Mouse (Mus musculus) MEL (cell line): ENCODE data around the gene Usp3. TPM values are rescaled to one million over a fixed set of nuclear protein-coding genes. Genes with fewer than 3 reads are reported as not detected.

Source experiments
- DNase-seq: peaks from one replicate; pipeline ENCODE4 v3.0.0; 2011; ENCODE audit warnings: low read depth, low spot score
- H3K27ac ChIP-seq: 2 replicates; pipeline ENCODE4 v1.5.1; 2012; ENCODE audit warnings: low read depth, mild to moderate bottlenecking, control low read depth, low read length, moderate library complexity; ENCODE audit not compliant: control insufficient read depth
- H3K27me3 ChIP-seq, 2 experiments: fragments of 150-350 bp in 1 of 2; sonication (generic) in 1 of 2; 2 replicates each; pipeline ENCODE4 v1.6.1; 2012; ENCODE audit warnings: low read length in 2 of 2, mild to moderate bottlenecking in 2 of 2, improper control_type of control experiment in 1 of 2, moderate library complexity in 1 of 2; ENCODE audit not compliant: insufficient read depth in 2 of 2, control insufficient read depth in 1 of 2
- H3K36me3 ChIP-seq, 2 experiments: 2 replicates each; pipeline ENCODE4 v1.6.1; 2012 to 2014; ENCODE audit warnings: low read length in 2 of 2, improper control_type of control experiment in 1 of 2, inconsistent platforms in 1 of 2, mild to moderate bottlenecking in 1 of 2; ENCODE audit not compliant: insufficient read depth in 2 of 2, control insufficient read depth in 1 of 2
- H3K4me1 ChIP-seq, 2 experiments: fragments of 150-350 bp in 1 of 2; sonication (generic) in 1 of 2; 2 replicates each; pipeline ENCODE4 v1.6.1; 2012; ENCODE audit warnings: low read length in 2 of 2, improper control_type of control experiment in 1 of 2, mild to moderate bottlenecking in 1 of 2; ENCODE audit not compliant: insufficient read depth in 2 of 2, control insufficient read depth in 1 of 2
- H3K4me3 ChIP-seq, 2 experiments: fragments of 150-350 bp in 1 of 2; sonication (generic) in 1 of 2; 2 replicates each; pipeline ENCODE4 v1.5.1; 2012; ENCODE audit warnings: low read depth in 2 of 2, low read length in 2 of 2, mild to moderate bottlenecking in 2 of 2, moderate library complexity in 2 of 2, control low read depth in 1 of 2, improper control_type of control experiment in 1 of 2; ENCODE audit not compliant: control insufficient read depth in 1 of 2, insufficient read depth in 1 of 2
- H3K79me2 ChIP-seq: 2 replicates; pipeline ENCODE4 v1.6.1; 2012; ENCODE audit warnings: mild to moderate bottlenecking, low read length, moderate library complexity; ENCODE audit not compliant: control insufficient read depth, poor library complexity, insufficient read depth
- H3K9ac ChIP-seq: 2 replicates; pipeline ENCODE4 v1.6.1; 2012; ENCODE audit warnings: low read depth, mild to moderate bottlenecking, control low read depth, low read length, moderate library complexity; ENCODE audit not compliant: control insufficient read depth, poor library complexity, severe bottlenecking
- H3K9me3 ChIP-seq: fragments of 150-350 bp; sonication (generic); replicated peaks from 2 replicates; pipeline ENCODE4 v1.6.1; 2012; ENCODE audit warnings: mild to moderate bottlenecking, low read length, improper control_type of control experiment, moderate library complexity; ENCODE audit not compliant: insufficient read depth
- BHLHE40 ChIP-seq: IDR thresholded peaks from 2 replicates; pipeline ENCODE4 v1.6.1; 2012; ENCODE audit warnings: low read depth, mild to moderate bottlenecking, inconsistent platforms, low read length, improper control_type of control experiment, borderline replicate concordance
- CHD1 ChIP-seq: IDR thresholded peaks from 2 replicates; pipeline ENCODE4 v1.6.1; 2012; ENCODE audit warnings: low read depth, mild to moderate bottlenecking, inconsistent platforms, low read length, improper control_type of control experiment
- CHD2 ChIP-seq: IDR thresholded peaks from 2 replicates; pipeline ENCODE4 v1.6.1; 2011; ENCODE audit warnings: low read length, improper control_type of control experiment
- ELF1 ChIP-seq: IDR thresholded peaks from 2 replicates; pipeline ENCODE4 v1.6.1; 2014; ENCODE audit warnings: low read depth, mild to moderate bottlenecking, inconsistent platforms, low read length, improper control_type of control experiment, moderate library complexity
- EP300 ChIP-seq, 2 experiments: IDR thresholded peaks; 2 replicates each; pipeline ENCODE4 v1.6.1; 2011; ENCODE audit warnings: improper control_type of control experiment in 2 of 2, low read length in 2 of 2, low read depth in 1 of 2, mild to moderate bottlenecking in 1 of 2
- HCFC1 ChIP-seq: IDR thresholded peaks from 2 replicates; pipeline ENCODE4 v1.6.1; 2012; ENCODE audit warnings: low read depth, mild to moderate bottlenecking, inconsistent platforms, low read length, improper control_type of control experiment, moderate library complexity
- MAFK ChIP-seq: IDR thresholded peaks from 2 replicates; pipeline ENCODE4 v1.6.1; 2011; ENCODE audit warnings: low read depth, mild to moderate bottlenecking, low read length, improper control_type of control experiment, borderline replicate concordance
- MEF2A ChIP-seq: IDR thresholded peaks from 2 replicates; pipeline ENCODE4 v1.6.1; 2014; ENCODE audit warnings: low read depth, mild to moderate bottlenecking, inconsistent platforms, low read length, improper control_type of control experiment; ENCODE audit not compliant: poor library complexity, insufficient replicate concordance, severe bottlenecking; ENCODE audit errors: extremely low read depth
- MYB ChIP-seq: IDR thresholded peaks from 2 replicates; pipeline ENCODE4 v1.6.1; 2011; ENCODE audit warnings: mild to moderate bottlenecking, low read depth, low read length, improper control_type of control experiment
- NRF1 ChIP-seq: IDR thresholded peaks from 2 replicates; pipeline ENCODE4 v1.6.1; 2014; ENCODE audit warnings: low read depth, mild to moderate bottlenecking, inconsistent platforms, low read length, improper control_type of control experiment, moderate library complexity; ENCODE audit not compliant: poor library complexity, insufficient read depth, severe bottlenecking
- POLR2AphosphoS2 ChIP-seq: IDR thresholded peaks from 2 replicates; pipeline ENCODE4 v1.6.1; 2011; ENCODE audit warnings: low read length, improper control_type of control experiment
- SIN3A ChIP-seq: IDR thresholded peaks from 2 replicates; pipeline ENCODE4 v1.6.1; 2012; ENCODE audit warnings: low read length, improper control_type of control experiment, inconsistent platforms
- UBTF ChIP-seq: IDR thresholded peaks from 2 replicates; pipeline ENCODE4 v1.6.1; 2012; ENCODE audit warnings: low read depth, mild to moderate bottlenecking, inconsistent platforms, low read length, improper control_type of control experiment, moderate library complexity, borderline replicate concordance; ENCODE audit not compliant: insufficient read depth
- ZKSCAN1 ChIP-seq: IDR thresholded peaks from 2 replicates; pipeline ENCODE4 v1.6.1; 2012; ENCODE audit warnings: low read depth, mild to moderate bottlenecking, inconsistent platforms, low read length, improper control_type of control experiment, moderate library complexity
- ZMIZ1 ChIP-seq: IDR thresholded peaks from 2 replicates; pipeline ENCODE4 v1.6.1; 2012; ENCODE audit warnings: low read depth, mild to moderate bottlenecking, inconsistent platforms, low read length, improper control_type of control experiment, moderate library complexity
- ZNF384 ChIP-seq: IDR thresholded peaks from 2 replicates; pipeline ENCODE4 v1.6.1; 2012; ENCODE audit warnings: low read depth, mild to moderate bottlenecking, inconsistent platforms, low read length, improper control_type of control experiment
- polyA plus RNA-seq, 2 experiments: library from polyadenylated mRNA; stranded (reverse) in 1 of 2; unstranded in 1 of 2; fragments of >175 nt in 1 of 2; fragments of >200 nt in 1 of 2; gene quantifications; 2 replicates each; pipeline versions ENCODE4 v1.2.1 to v1.2.4; 2012; ENCODE audit warnings: low replicate concordance in 2 of 2, low read depth in 1 of 2; ENCODE audit not compliant: insufficient read length in 2 of 2, insufficient read depth in 1 of 2, missing spikeins in 1 of 2
- total RNA-seq: library from RNA; depleted of rRNA; stranded (reverse); fragments of 300-350 nt; gene quantifications from 2 replicates; pipeline ENCODE4 v1.2.3, GENCODE M21; 2012

The Usp3 gene
- total and polyA plus RNA-seq, 3 experiments: 9.8 to 534 (median 22.0) TPM

- H3K27ac ChIP-seq: no peak overlapping the region; the same call in 1 of the 2 replicates
These were observed 7.6 kb upstream of the Usp3 start for GRCm38 (mm10) chr9:66600551-66600950.

GRCm38 (mm10) chr9:66599577-66599976 lies 6.6 kb upstream of the Usp3 start:
- TF ChIP-seq POLR2AphosphoS2: no peak
- TF ChIP-seq MYB: no peak
- TF ChIP-seq ZNF384: peak; percentile 70
- TF ChIP-seq ZKSCAN1: no peak
- TF ChIP-seq CHD1: no peak
- 0 out of 2 replicates have a peak, but pooled peaks have one; percentile 36 for TF ChIP-seq ELF1
- TF ChIP-seq EP300 (IDR thresholded peaks at IDR 0.05; ENCODE audit: low read depth in 1 of 2, low read length in 2 of 2): peak; percentile 49 to 68; a peak in 3 of 4 replicates
- TF ChIP-seq SIN3A: peak; percentile 70
- no peak for TF ChIP-seq ZMIZ1
- no peak for TF ChIP-seq UBTF
- TF ChIP-seq NRF1: no peak
- TF ChIP-seq HCFC1: no peak
- 0 out of 2 replicates have a peak, but pooled peaks have one; percentile 17 for TF ChIP-seq BHLHE40
- no peak for TF ChIP-seq MAFK
- TF ChIP-seq CHD2: peak; percentile 71
- H3K79me2 ChIP-seq: no peaks in the 10 kb centered on the region
- DNase-seq: peak; percentile 89
- no peaks in the 10 kb centered on the region; a peak in 1 of 4 replicates for H3K27me3 ChIP-seq
- H3K9ac ChIP-seq: peak overlapping the region; percentile 15; the same call in 1 of the 2 replicates
- peaks cover 14 to 36% of the 10 kb centered on the region in 2 experiments for H3K4me1 ChIP-seq
- no peaks in the 10 kb centered on the region for H3K9me3 ChIP-seq
- H3K27ac ChIP-seq: peak overlapping the region; percentile 45; the same call in 1 of the 2 replicates
- H3K4me3 ChIP-seq: peak overlapping the region in 1 of 2 experiments; percentile 16; a peak in 1 of 4 replicates
- peaks cover 0 to 34% of the 10 kb centered on the region in 2 experiments; a peak in 2 of 4 replicates for H3K36me3 ChIP-seq

More at GRCm38 (mm10) chr9:66600551-66600950, 7.6 kb upstream of the Usp3 start:
- Histone ChIP-seq H3K9ac (no peak overlapping the region), H3K4me1 (peaks cover 17 to 45% of the 10 kb centered on the region in 2 experiments), H3K36me3 (peaks cover 0 to 44% of the 10 kb centered on the region in 2 experiments; a peak in 2 of 4 replicates), H3K27me3 (no peaks in the 10 kb centered on the region; a peak in 1 of 4 replicates), H3K9me3 (no peaks in the 10 kb centered on the region), H3K79me2 (no peaks in the 10 kb centered on the region), H3K4me3 (no peak overlapping the region)
- no peak for TF ChIP-seq MEF2A
- no peak for DNase-seq
